Mouse (Mus musculus) megakaryocyte-erythroid progenitor cell, adult 5-6 weeks (primary cell): Measurements from ENCODE around the gene Sp7. TPM values are rescaled to one million over a fixed set of nuclear protein-coding genes. Genes with fewer than 3 reads are reported as not detected.

ENCODE experiments used
- total RNA-seq, 2 experiments: library from RNA; stranded (forward) in 1 of 2; stranded (reverse) in 1 of 2; fragments of 200-1000, 215-1000 nt in 1 of 2; fragments of >200 nt in 1 of 2; fragmentation: Nextera tagmentation in 1 of 2; gene quantifications; 2 replicates each; pipeline ENCODE4 v1.2.3; 2014 to 2017

The Sp7 gene
- total RNA-seq, 2 experiments from 2014 or later = not detected

Other genes with a start within 250 kb of the Sp7 start
- gene Spryd3, start 230.9 kb downstream of the Sp7 start, total RNA-seq (2014; fragmentation: Nextera tagmentation) = 19.6 and 21.5 TPM in 2 replicates
- 14.4 and 18.7 TPM in 2 replicates for gene Spryd3, start 230.9 kb downstream of the Sp7 start, total RNA-seq (2017)
- gene Igfbp6, start 222.8 kb downstream of the Sp7 start, total RNA-seq (2014; fragmentation: Nextera tagmentation) = not detected in 2 replicates
- gene Igfbp6, start 222.8 kb downstream of the Sp7 start, total RNA-seq (2017) = not detected in 2 replicates
- 12.8 and 15.4 TPM in 2 replicates for gene Soat2, start 216.7 kb downstream of the Sp7 start, total RNA-seq (2014; fragmentation: Nextera tagmentation)
- gene Soat2, start 216.7 kb downstream of the Sp7 start, total RNA-seq (2017) = 8.9 and 11.2 TPM in 2 replicates
- gene Zfp740, start 163.9 kb downstream of the Sp7 start, total RNA-seq (2014; fragmentation: Nextera tagmentation) = 39.8 and 65.3 TPM in 2 replicates
- gene Zfp740, start 163.9 kb downstream of the Sp7 start, total RNA-seq (2017) = 33.0 and 39.0 TPM in 2 replicates
- gene Csad, start 162.5 kb downstream of the Sp7 start, total RNA-seq (2014; fragmentation: Nextera tagmentation) = 9.6 and 21.4 TPM in 2 replicates
- gene Csad, start 162.5 kb downstream of the Sp7 start, total RNA-seq (2017) = 11.4 and 33.8 TPM in 2 replicates
- 13.1 and 17.0 TPM in 2 replicates for gene Itgb7, start 135.2 kb downstream of the Sp7 start, total RNA-seq (2014; fragmentation: Nextera tagmentation)
- gene Itgb7, start 135.2 kb downstream of the Sp7 start, total RNA-seq (2017) = 47.2 and 51.0 TPM in 2 replicates
- gene Rarg, start 109.7 kb downstream of the Sp7 start, total RNA-seq (2014; fragmentation: Nextera tagmentation) = 0.61 and 1.8 TPM in 2 replicates
- gene Rarg, start 109.7 kb downstream of the Sp7 start, total RNA-seq (2017) = 1.6 and 6.7 TPM in 2 replicates
- not detected in 2 replicates for gene Gm9918, start 96.6 kb downstream of the Sp7 start, total RNA-seq (2014; fragmentation: Nextera tagmentation)
- gene Gm9918, start 96.6 kb downstream of the Sp7 start, total RNA-seq (2017) = not detected in 2 replicates
- gene Mfsd5, start 87.7 kb downstream of the Sp7 start, total RNA-seq (2014; fragmentation: Nextera tagmentation) = 30.4 and 32.9 TPM in 2 replicates
- gene Mfsd5, start 87.7 kb downstream of the Sp7 start, total RNA-seq (2017) = 14.2 and 19.5 TPM in 2 replicates
- 54.5 and 68.3 TPM in 2 replicates for gene Espl1, start 70.9 kb downstream of the Sp7 start, total RNA-seq (2014; fragmentation: Nextera tagmentation)
- 16.6 and 40.6 TPM in 2 replicates for gene Espl1, start 70.9 kb downstream of the Sp7 start, total RNA-seq (2017)
- 210 and 293 TPM in 2 replicates for gene Pfdn5, start 41.1 kb downstream of the Sp7 start, total RNA-seq (2014; fragmentation: Nextera tagmentation)
- gene Pfdn5, start 41.1 kb downstream of the Sp7 start, total RNA-seq (2017) = 214 and 318 TPM in 2 replicates
- gene Myg1, start 35.5 kb downstream of the Sp7 start, total RNA-seq (2014; fragmentation: Nextera tagmentation) = 85.2 and 86.5 TPM in 2 replicates
- 60.8 and 73.8 TPM in 2 replicates for gene Myg1, start 35.5 kb downstream of the Sp7 start, total RNA-seq (2017)
- gene Aaas, start 16.4 kb downstream of the Sp7 start, total RNA-seq (2014; fragmentation: Nextera tagmentation) = 145 and 165 TPM in 2 replicates
- gene Aaas, start 16.4 kb downstream of the Sp7 start, total RNA-seq (2017) = 179 and 207 TPM in 2 replicates
- 68.0 and 80.3 TPM in 2 replicates for gene Sp1, start 39.0 kb upstream of the Sp7 start, total RNA-seq (2014; fragmentation: Nextera tagmentation)
- gene Sp1, start 39.0 kb upstream of the Sp7 start, total RNA-seq (2017) = 45.0 and 62.2 TPM in 2 replicates
- not detected in 2 replicates for gene Amhr2, start 78.2 kb upstream of the Sp7 start, total RNA-seq (2014; fragmentation: Nextera tagmentation)
- not detected in 2 replicates for gene Amhr2, start 78.2 kb upstream of the Sp7 start, total RNA-seq (2017)
- gene Prr13, start 91.8 kb upstream of the Sp7 start, total RNA-seq (2014; fragmentation: Nextera tagmentation) = 61.5 and 97.6 TPM in 2 replicates
- 50.3 and 54.5 TPM in 2 replicates for gene Prr13, start 91.8 kb upstream of the Sp7 start, total RNA-seq (2017)
- 749 and 832 TPM in 2 replicates for gene Pcbp2, start 103.4 kb upstream of the Sp7 start, total RNA-seq (2014; fragmentation: Nextera tagmentation)
- 152 and 207 TPM in 2 replicates for gene Pcbp2, start 103.4 kb upstream of the Sp7 start, total RNA-seq (2017)
- gene Gm10337, start 136.5 kb upstream of the Sp7 start, total RNA-seq (2014; fragmentation: Nextera tagmentation) = not detected in 2 replicates
- gene Gm10337, start 136.5 kb upstream of the Sp7 start, total RNA-seq (2017) = not detected in 2 replicates
- 0.39 TPM in 1 of 2 replicates, not detected in the other for gene Map3k12, start 149.9 kb upstream of the Sp7 start, total RNA-seq (2014; fragmentation: Nextera tagmentation)
- 0.14 and 0.15 TPM in 2 replicates for gene Map3k12, start 149.9 kb upstream of the Sp7 start, total RNA-seq (2017)
- gene Tarbp2, start 151.0 kb upstream of the Sp7 start, total RNA-seq (2014; fragmentation: Nextera tagmentation) = 37.4 and 40.7 TPM in 2 replicates
- gene Tarbp2, start 151.0 kb upstream of the Sp7 start, total RNA-seq (2017) = 17.0 and 19.7 TPM in 2 replicates
- 5.1 and 8.2 TPM in 2 replicates for gene Npff, start 157.8 kb upstream of the Sp7 start, total RNA-seq (2014; fragmentation: Nextera tagmentation)
- gene Npff, start 157.8 kb upstream of the Sp7 start, total RNA-seq (2017) = 0.89 and 3.4 TPM in 2 replicates